Mouse (Mus musculus): Measurements from ENCODE around the gene Atp8a1.

GRCm38 (mm10) chr5:67607804-67608673 is 239.2 kb downstream of the Atp8a1 start, which contains the start of gene Shisa3:
- TF ChIP-seq CTCF (IDR thresholded peaks at IDR 0.05; ENCODE audit: control insufficient read depth, insufficient read depth, insufficient replicate concordance, low read depth, low read length) (no peak), POLR2A (IDR thresholded peaks at IDR 0.05; ENCODE audit: control insufficient read depth, low read depth, low read length) (no peak; the same call in 1 of the 2 replicates)
